Mouse (Mus musculus): ENCODE results near the gene Afmid.

Afmid gene

GRCm38 (mm10) chr11:117848271-117848984 lies 22.7 kb downstream of the Afmid start:
- DNase-seq (ENCODE audit: low spot score in 2 of 2), result peak in 1 of 2 experiments; percentile 41

- peak; percentile 91 to 92 for DNase-seq (ENCODE audit: low spot score in 2 of 2)
Observed at GRCm38 (mm10) chr11:117848985-117849671, 23.4 kb downstream of the Afmid start, which contains the start of gene Birc5. Gene Birc5, plus strand, starts transcription at chr11:117849251.

GRCm38 (mm10) chr11:117852875-117853274 lies 27.2 kb downstream of the Afmid start:
- no peak for DNase-seq (ENCODE audit: low spot score in 2 of 2)

- no peak for DNase-seq (ENCODE audit: low spot score in 2 of 2)
Observed at GRCm38 (mm10) chr11:117854241-117854640, 28.5 kb downstream of the Afmid start.

GRCm38 (mm10) chr11:117855360-117855759 lies 29.6 kb downstream of the Afmid start:
- DNase-seq (ENCODE audit: low spot score in 2 of 2), result no peak

GRCm38 (mm10) chr11:117855975-117856374 lies 30.3 kb downstream of the Afmid start:
- no peak for DNase-seq (ENCODE audit: low spot score in 2 of 2)

- DNase-seq (ENCODE audit: low spot score in 2 of 2), result no peak
Observed at GRCm38 (mm10) chr11:117857462-117857861, 31.7 kb downstream of the Afmid start.

- DNase-seq (ENCODE audit: low spot score in 2 of 2), result no peak
Observed at GRCm38 (mm10) chr11:117858392-117858791, 32.7 kb downstream of the Afmid start.

- DNase-seq (ENCODE audit: low spot score in 2 of 2), result no peak
Observed at GRCm38 (mm10) chr11:117860601-117861000, 34.9 kb downstream of the Afmid start, which contains the start of gene Tmem235. Gene Tmem235, plus strand, starts transcription at chr11:117860752.

GRCm38 (mm10) chr11:117863174-117863856 lies 37.6 kb downstream of the Afmid start:
- no peak for DNase-seq (ENCODE audit: low spot score in 2 of 2)

- no peak for DNase-seq (ENCODE audit: low spot score in 2 of 2)
Observed at GRCm38 (mm10) chr11:117864805-117865204, 39.1 kb downstream of the Afmid start.

GRCm38 (mm10) chr11:117865988-117866387 lies 40.3 kb downstream of the Afmid start:
- DNase-seq (ENCODE audit: low spot score in 2 of 2), result no peak

- peak; percentile 55 to 67 for DNase-seq (ENCODE audit: low spot score in 2 of 2)
Observed at GRCm38 (mm10) chr11:117870688-117871365, 45.1 kb downstream of the Afmid start.

GRCm38 (mm10) chr11:117871376-117871775 lies 45.7 kb downstream of the Afmid start:
- no peak for DNase-seq (ENCODE audit: low spot score in 2 of 2)

- DNase-seq (ENCODE audit: low spot score in 2 of 2), result no peak
Observed at GRCm38 (mm10) chr11:117871911-117872584, 46.3 kb downstream of the Afmid start.

GRCm38 (mm10) chr11:117872861-117873608 lies 47.3 kb downstream of the Afmid start, which contains the start of gene Tha1:
Gene Tha1, minus strand, starts transcription at chr11:117873481.
- DNase-seq (ENCODE audit: low spot score in 2 of 2), result peak; percentile 51 to 64

GRCm38 (mm10) chr11:117874419-117874818 lies 48.7 kb downstream of the Afmid start:
- DNase-seq (ENCODE audit: low spot score in 2 of 2), result no peak

GRCm38 (mm10) chr11:117875681-117876080 lies 50.0 kb downstream of the Afmid start:
- DNase-seq (ENCODE audit: low spot score in 2 of 2), result no peak

GRCm38 (mm10) chr11:117877917-117878745 lies 52.4 kb downstream of the Afmid start:
- DNase-seq (ENCODE audit: low spot score in 2 of 2), result no peak

GRCm38 (mm10) chr11:117878892-117879291 lies 53.2 kb downstream of the Afmid start:
- no peak for DNase-seq (ENCODE audit: low spot score in 2 of 2)
